Mouse (Mus musculus) neural tube, embryonic 11.5 days (tissue): ENCODE results near the gene Rhox13. TPM values are rescaled to one million over a fixed set of nuclear protein-coding genes. Genes with fewer than 3 reads are reported as not detected.
A peak's percentile ranks its signal among the peaks of the same experiment; 100 is the strongest.

Experiments used
- ATAC-seq: fragments of 200-750 bp; cut with Nextera tagmentation; 2 replicates; pipeline ENCODE4 v1.8.0; 2017; ENCODE audit warnings: moderate number of reproducible peaks, mild to moderate bottlenecking, moderate TSS enrichment, moderate library complexity; ENCODE audit not compliant: insufficient read depth, low FRiP score, low TSS enrichment
- DNase-seq: peaks from one replicate; pipeline ENCODE4 v3.0.0-alpha.2; 2015; ENCODE audit warnings: low spot score
- H3K27ac ChIP-seq: fragments of 300-500 bp; sonication (generic); 2 replicates; pipeline ENCODE4 v1.5.1; 2014; ENCODE audit warnings: low read depth, mild to moderate bottlenecking, low read length
- H3K27me3 ChIP-seq: fragments of 300-500 bp; sonication (generic); 2 replicates; pipeline ENCODE4 v1.6.1; 2014; ENCODE audit warnings: mild to moderate bottlenecking, low read length, mixed read lengths; ENCODE audit not compliant: control insufficient read depth, insufficient read depth
- H3K36me3 ChIP-seq: fragments of 300-500 bp; sonication (generic); 2 replicates; pipeline ENCODE4 v1.6.1; 2014; ENCODE audit warnings: mild to moderate bottlenecking, low read length, moderate library complexity, mixed read lengths; ENCODE audit not compliant: control insufficient read depth, insufficient read depth
- H3K4me1 ChIP-seq: fragments of 300-500 bp; sonication (generic); 2 replicates; pipeline ENCODE4 v1.6.1; 2014; ENCODE audit warnings: low read length, mixed read lengths; ENCODE audit not compliant: control insufficient read depth, insufficient read depth
- H3K4me2 ChIP-seq: fragments of 300-500 bp; sonication (generic); 2 replicates; pipeline ENCODE4 v1.6.1; 2014; ENCODE audit warnings: low read depth, mild to moderate bottlenecking, moderate library complexity
- H3K4me3 ChIP-seq: fragments of 300-500 bp; sonication (generic); 2 replicates; pipeline ENCODE4 v1.5.1; 2014; ENCODE audit warnings: low read depth, low read length
- H3K9ac ChIP-seq: fragments of 300-500 bp; sonication (generic); 2 replicates; pipeline ENCODE4 v1.6.1; 2014; ENCODE audit warnings: mild to moderate bottlenecking, low read length
- H3K9me3 ChIP-seq: fragments of 300-500 bp; sonication (generic); 2 replicates; pipeline ENCODE4 v1.6.1; 2016; ENCODE audit warnings: low read length; ENCODE audit not compliant: control insufficient read depth
- whole genome bisulfite sequencing: fragments of 180-500 bp; shearing (Covaris S2); extraction: QIAGEN DNeasy Blood & Tissue Kit; methylation state at CpG from one replicate; pipeline ENCODE4 v1.1.7; 2014; 5-methylcytosine and 5-hydroxymethylcytosine counted together
- polyA plus RNA-seq: library from polyadenylated mRNA; unstranded; fragments of >200 nt; fragmentation: Nextera tagmentation; extraction: Ambion mirVana; gene quantifications from 2 replicates; pipeline ENCODE4 v1.2.1, GENCODE M21; 2014

Rhox13 gene
- not detected in 2 replicates for polyA plus RNA-seq

DNA sequence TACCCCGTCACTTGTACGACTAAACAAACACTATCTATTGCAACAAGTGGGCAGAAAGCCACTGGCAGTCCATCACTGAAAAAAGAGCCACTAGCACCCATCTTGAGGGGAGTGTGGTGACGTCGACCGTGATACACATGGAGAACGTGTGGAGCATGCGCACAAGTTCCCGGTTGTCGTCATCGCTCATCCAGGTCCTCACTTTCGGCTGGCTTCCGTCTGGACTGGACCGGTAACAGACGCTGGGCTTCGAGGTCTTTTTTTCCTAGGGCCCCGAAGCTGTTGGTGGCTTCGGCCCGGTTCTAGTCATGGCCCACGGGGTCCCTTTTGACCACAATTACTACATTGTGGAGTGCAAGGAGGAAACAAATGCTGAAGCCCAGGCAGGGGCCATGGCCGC is at the start of gene Rhox13:
Gene Rhox13, plus strand, starts transcription at position 238 of the 400 bp plus-strand sequence.
- Histone ChIP-seq H3K9me3 (no peaks in the 10 kb centered on the region), H3K9ac (no peak within 1 kb of the TSS), H3K36me3 (no peaks in the 10 kb centered on the region), H3K4me2 (no peak within 1 kb of the TSS), H3K27ac (no peak within 1 kb of the TSS), H3K27me3 (no peaks in the 10 kb centered on the region), H3K4me1 (no peaks in the 10 kb centered on the region), H3K4me3 (no peak within 1 kb of the TSS)
- 91% methylated on average over 20 of the region's 20 CpGs for WGBS
- ATAC-seq (no peak), DNase-seq (no peak)

DNA sequence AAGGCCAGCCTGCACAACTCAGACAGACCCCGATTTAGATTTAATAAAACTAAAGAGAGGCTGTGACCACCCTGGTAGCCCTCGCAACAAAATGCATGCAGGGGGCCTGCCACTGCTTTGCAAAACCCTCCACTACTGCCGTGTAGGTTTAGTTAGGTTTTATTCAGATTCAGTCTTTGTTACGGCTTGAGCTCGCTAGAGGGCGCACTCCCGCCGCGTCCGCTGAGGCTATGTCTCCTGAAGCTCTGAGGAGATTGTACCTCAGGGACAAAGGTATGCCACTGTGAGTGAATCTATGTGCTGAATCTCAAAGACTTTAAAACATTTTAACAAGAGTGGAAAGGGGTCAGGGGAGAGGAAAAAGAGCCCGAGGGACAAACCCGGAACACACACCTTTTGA is 36.8 kb upstream of the Rhox13 start:
- H3K27ac ChIP-seq: no peak overlapping the region
- peak; percentile 61 for DNase-seq
- ATAC-seq: no peak
- no peaks in the 10 kb centered on the region for H3K9me3 ChIP-seq
- no peak overlapping the region for H3K4me2 ChIP-seq
- no peaks in the 10 kb centered on the region for H3K4me1 ChIP-seq
- 20% methylated on average over 12 of the region's 12 CpGs for whole genome bisulfite sequencing
- H3K36me3 ChIP-seq: no peaks in the 10 kb centered on the region
- no peak overlapping the region for H3K9ac ChIP-seq
- no peaks in the 10 kb centered on the region for H3K27me3 ChIP-seq
- H3K4me3 ChIP-seq: no peak overlapping the region

DNA sequence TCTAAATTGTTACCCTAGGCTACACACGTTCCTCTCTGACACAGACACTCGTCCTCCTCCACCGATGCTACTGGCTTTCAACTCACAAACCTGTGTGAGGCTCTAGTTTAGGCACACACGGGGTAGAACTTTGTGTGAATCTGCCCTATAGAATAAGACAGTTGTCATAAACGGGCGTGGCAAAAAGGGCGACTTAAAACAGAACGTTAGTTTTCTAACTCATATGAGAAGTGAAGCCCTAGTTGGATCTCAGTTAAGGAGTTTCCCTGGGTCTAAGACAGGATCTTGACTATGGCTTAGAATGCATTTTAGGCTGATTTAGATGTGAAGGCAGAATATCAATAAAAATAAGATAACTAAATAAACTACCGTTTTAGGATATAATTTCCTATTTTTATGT is 36.0 kb upstream of the Rhox13 start, which contains the start of gene Rhox11:
Gene Rhox11, minus strand, starts transcription at position 101 of the 400 bp plus-strand sequence.
- Histone ChIP-seq H3K36me3 (no peaks in the 10 kb centered on the region), H3K4me2 (no peak within 1 kb of the TSS), H3K4me1 (no peaks in the 10 kb centered on the region), H3K27ac (no peak within 1 kb of the TSS), H3K4me3 (no peak within 1 kb of the TSS), H3K27me3 (no peaks in the 10 kb centered on the region), H3K9ac (no peak within 1 kb of the TSS), H3K9me3 (no peaks in the 10 kb centered on the region)
- DNase-seq (no peak), ATAC-seq (no peak)
- WGBS: 88% methylated on average over 9 of the region's 9 CpGs

DNA sequence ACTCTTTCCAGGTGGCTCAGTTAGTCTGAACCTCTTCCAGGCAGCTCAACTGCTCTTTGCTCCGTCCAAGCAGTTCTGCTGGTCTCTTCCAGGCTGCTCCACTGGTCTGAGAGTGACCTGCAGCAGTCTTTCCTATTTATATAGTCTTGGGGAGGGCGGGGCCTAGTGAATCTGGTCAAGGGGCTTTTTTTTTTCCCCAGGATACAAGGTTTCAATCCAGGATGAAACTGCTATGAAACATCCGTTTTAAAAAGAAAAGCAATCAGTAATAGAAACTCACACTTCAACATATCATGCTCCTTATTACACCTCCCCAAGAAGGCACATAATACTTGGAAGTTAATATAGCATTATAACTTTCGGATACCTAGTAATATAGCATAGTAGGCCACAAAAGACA is 10.2 kb upstream of the Rhox13 start, which contains the start of gene Rhox12:
Gene Rhox12, minus strand, starts transcription at position 101 of the 400 bp plus-strand sequence.
- Histone ChIP-seq H3K36me3 (no peaks in the 10 kb centered on the region), H3K27me3 (no peaks in the 10 kb centered on the region), H3K4me1 (no peaks in the 10 kb centered on the region), H3K9me3 (no peaks in the 10 kb centered on the region), H3K4me3 (no peak within 1 kb of the TSS), H3K4me2 (no peak within 1 kb of the TSS), H3K27ac (no peak within 1 kb of the TSS), H3K9ac (no peak within 1 kb of the TSS)
- WGBS: 77% methylated on average over 4 of the region's 4 CpGs
- DNase-seq (no peak), ATAC-seq (no peak)

DNA sequence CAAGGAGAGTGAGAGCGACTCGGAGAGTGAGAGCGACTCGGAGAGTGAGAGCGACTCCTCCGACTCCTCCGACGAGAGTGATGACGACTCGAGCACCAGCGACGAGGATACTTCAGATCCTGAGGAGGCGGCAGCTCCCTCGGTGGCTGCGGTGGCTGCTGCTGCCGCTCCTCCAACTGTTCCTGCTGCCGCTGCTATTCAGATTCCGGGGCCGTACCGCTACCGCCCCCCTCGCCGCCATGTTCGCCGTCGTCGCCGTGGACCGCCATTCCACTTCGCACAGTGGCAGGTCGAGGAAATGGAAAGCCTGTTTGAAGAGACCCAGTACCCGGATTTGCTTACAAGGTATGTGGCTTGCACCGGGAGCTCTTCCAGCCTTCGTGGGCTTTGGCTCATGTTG is 459 bp downstream of the Rhox13 start:
- H3K36me3 ChIP-seq: no peaks in the 10 kb centered on the region
- DNase-seq (no peak), ATAC-seq (no peak)
- no peak overlapping the region for H3K9ac ChIP-seq
- no peaks in the 10 kb centered on the region for H3K4me1 ChIP-seq
- no peak overlapping the region for H3K27ac ChIP-seq
- H3K4me2 ChIP-seq: no peak overlapping the region
- no peak overlapping the region for H3K4me3 ChIP-seq
- WGBS: 94% methylated on average over 32 of the region's 34 CpGs
- no peaks in the 10 kb centered on the region for H3K9me3 ChIP-seq
- no peaks in the 10 kb centered on the region for H3K27me3 ChIP-seq

DNA sequence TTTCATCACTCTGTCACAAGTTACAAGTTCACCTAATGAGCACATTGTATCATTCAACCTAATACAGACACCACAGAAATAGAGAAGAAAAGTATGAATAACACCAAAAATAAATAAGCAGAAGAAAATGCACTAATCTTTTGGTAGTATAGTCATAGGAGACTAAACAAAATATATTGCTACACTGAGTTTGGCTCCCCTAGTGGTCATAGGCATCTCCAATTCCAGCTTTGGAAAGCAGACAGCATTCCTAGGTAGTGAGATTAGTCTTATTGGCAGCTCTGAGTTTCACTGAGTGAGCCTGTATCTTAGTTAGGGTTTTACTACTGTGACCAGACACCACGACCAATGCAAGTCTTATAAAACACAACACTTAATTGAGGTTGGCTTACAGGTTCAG is 38.1 kb downstream of the Rhox13 start:
- no peaks in the 10 kb centered on the region for H3K4me1 ChIP-seq
- no peak overlapping the region for H3K4me2 ChIP-seq
- H3K36me3 ChIP-seq: no peaks in the 10 kb centered on the region
- H3K9me3 ChIP-seq: no peaks in the 10 kb centered on the region
- WGBS: 53% methylated on average over 1 of the region's 1 CpGs
- H3K4me3 ChIP-seq: no peak overlapping the region
- no peak overlapping the region for H3K27ac ChIP-seq
- H3K27me3 ChIP-seq: no peaks in the 10 kb centered on the region
- H3K9ac ChIP-seq: no peak overlapping the region
- ATAC-seq: no peak
- no peak for DNase-seq

DNA sequence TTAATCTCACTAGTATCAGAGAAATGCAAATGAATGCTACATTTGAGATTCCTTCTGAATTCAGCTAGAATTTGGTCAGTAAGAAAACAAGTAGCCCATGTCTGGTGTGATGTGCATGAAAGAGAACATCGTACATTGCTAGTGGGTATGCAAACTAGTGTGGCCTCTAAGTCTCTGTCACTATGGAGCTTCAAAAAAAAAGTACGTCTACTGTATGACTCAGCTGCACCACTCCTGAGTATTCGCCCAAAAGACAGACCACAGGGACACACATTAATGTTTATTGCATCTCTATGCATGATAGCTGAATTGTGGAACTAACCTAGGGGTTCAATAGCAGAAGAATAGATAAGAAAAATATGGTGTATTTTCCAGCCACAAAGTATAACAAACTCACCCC is 44.3 kb downstream of the Rhox13 start:
- DNase-seq: no peak

DNA sequence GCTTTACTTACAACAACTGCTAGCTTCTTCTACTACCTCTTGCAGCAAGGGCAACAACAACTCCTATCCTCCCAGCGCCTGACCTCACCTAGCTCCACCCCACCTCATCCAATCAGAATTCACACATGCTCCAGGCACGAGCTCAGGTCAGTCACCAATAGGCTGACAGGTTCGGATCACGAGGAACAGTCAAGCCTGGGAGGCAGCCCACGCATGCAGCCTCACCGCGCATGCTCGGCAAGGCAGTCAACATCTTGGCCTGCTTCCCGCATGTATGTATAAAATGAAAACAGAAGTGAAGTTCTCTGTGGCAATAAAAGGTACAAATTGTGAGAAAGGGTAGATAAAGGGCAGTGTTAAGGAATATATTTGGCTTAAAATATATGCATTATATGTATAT is 45.0 kb downstream of the Rhox13 start:
- DNase-seq (no peak), ATAC-seq (no peak)
- no peak overlapping the region for H3K4me3 ChIP-seq
- H3K4me1 ChIP-seq: no peaks in the 10 kb centered on the region
- no peak overlapping the region for H3K4me2 ChIP-seq
- 80% methylated on average over 9 of the region's 9 CpGs for WGBS
- no peaks in the 10 kb centered on the region for H3K36me3 ChIP-seq
- H3K9ac ChIP-seq: no peak overlapping the region
- H3K27ac ChIP-seq: no peak overlapping the region
- no peaks in the 10 kb centered on the region for H3K9me3 ChIP-seq
- no peaks in the 10 kb centered on the region for H3K27me3 ChIP-seq

More for the DNA sequence above, 44.3 kb downstream of the Rhox13 start:
- Histone ChIP-seq H3K36me3 (no peaks in the 10 kb centered on the region), H3K4me1 (no peaks in the 10 kb centered on the region), H3K4me3 (no peak overlapping the region), H3K27ac (no peak overlapping the region), H3K4me2 (no peak overlapping the region), H3K27me3 (no peaks in the 10 kb centered on the region), H3K9ac (no peak overlapping the region), H3K9me3 (no peaks in the 10 kb centered on the region)
- no peak for ATAC-seq
- 92% methylated on average over 3 of the region's 3 CpGs for WGBS

DNA sequence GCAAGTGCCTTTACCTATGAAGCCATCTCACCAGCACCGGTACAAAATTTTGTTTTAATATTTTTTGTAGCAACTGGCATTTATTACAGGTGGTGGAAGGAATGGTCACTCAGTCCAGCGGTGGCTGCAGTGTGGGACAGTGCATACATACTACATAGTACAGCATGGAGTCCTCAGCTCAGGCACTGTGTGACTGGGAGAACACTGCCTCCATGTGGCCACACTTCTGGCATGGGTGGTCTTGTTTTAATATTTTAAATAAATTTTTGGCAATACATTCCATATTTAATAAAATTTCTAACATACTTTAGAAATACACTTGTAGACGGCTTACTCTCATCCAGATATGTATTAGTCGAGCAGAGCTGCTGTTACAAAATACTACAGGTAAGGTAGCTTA is 45.6 kb downstream of the Rhox13 start:
- H3K4me2 ChIP-seq: no peak overlapping the region
- H3K27ac ChIP-seq: no peak overlapping the region
- 78% methylated on average over 4 of the region's 4 CpGs for WGBS
- H3K36me3 ChIP-seq: no peaks in the 10 kb centered on the region
- H3K27me3 ChIP-seq: no peaks in the 10 kb centered on the region
- DNase-seq: no peak
- no peaks in the 10 kb centered on the region for H3K4me1 ChIP-seq
- H3K9ac ChIP-seq: no peak overlapping the region
- no peak for ATAC-seq
- H3K9me3 ChIP-seq: no peaks in the 10 kb centered on the region
- no peak overlapping the region for H3K4me3 ChIP-seq
